Comparison of ENCODE assay signal across 8 mouse cellular contexts in the genomic region with DNA sequence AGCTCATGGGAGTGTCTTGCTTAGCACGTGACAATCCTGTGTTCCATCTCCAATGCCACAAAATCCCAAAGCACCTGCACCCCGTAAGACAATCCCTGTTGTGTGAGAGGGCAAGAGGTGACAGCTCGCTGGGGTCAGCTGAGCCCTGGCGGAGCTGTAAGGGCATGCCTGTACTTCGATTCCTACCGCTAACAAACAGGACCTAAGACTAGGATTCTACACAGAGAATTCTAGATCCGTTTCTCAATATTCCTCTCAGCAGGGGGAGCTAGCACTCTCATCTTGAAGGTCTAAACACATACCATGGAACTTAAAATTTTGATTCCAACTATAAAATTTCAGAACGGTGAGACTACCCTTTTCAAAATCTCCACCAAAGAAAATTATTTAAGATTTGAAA. TPM values are rescaled to one million over a fixed set of nuclear protein-coding genes. Genes with fewer than 3 reads are reported as not detected.
DNase-seq lines count a peak whose midpoint lies in the region; ATAC-seq and TF ChIP-seq lines count a peak whose summit lies in the region.

No protein-coding gene starts in this region.

- DNase-seq in forebrain, embryonic 14.5 days (ENCODE audit: low spot score), result peak; percentile 87
- no peak for DNase-seq in forebrain, embryonic 11.5 days (ENCODE audit: low spot score)
- DNase-seq in liver, postnatal 0 days, result no peak
- no peak for DNase-seq in liver, embryonic 11.5 days (ENCODE audit: low spot score)
- peak; percentile 88 for DNase-seq in embryo, embryonic 10.5 days (ENCODE audit: low spot score)
- DNase-seq in lung, postnatal 0 days (ENCODE audit: low spot score), result peak; percentile 88
- no peak for DNase-seq in cerebellum, adult 8-10 months

- H3K4me3 ChIP-seq in forebrain, embryonic 14.5 days (ENCODE audit: low read depth, low read length), result no peak overlapping the region
- no peak overlapping the region for H3K4me3 ChIP-seq in forebrain, embryonic 11.5 days (ENCODE audit: low read depth, low read length)
- H3K4me3 ChIP-seq in liver, postnatal 0 days (ENCODE audit: low read depth, low read length), result no peak overlapping the region
- no peak overlapping the region for H3K4me3 ChIP-seq in liver, embryonic 11.5 days (ENCODE audit: low read depth, low read length)
- H3K4me3 ChIP-seq in lung, postnatal 0 days (ENCODE audit: low read depth, low read length), result no peak overlapping the region
- no peak overlapping the region for H3K4me3 ChIP-seq in liver, embryonic 12.5 days

- H3K4me2 ChIP-seq in forebrain, embryonic 14.5 days (ENCODE audit: low read length), result no peak overlapping the region
- no peak overlapping the region for H3K4me2 ChIP-seq in forebrain, embryonic 11.5 days (ENCODE audit: low read depth, low read length, severe bottlenecking)
- H3K4me2 ChIP-seq in liver, postnatal 0 days (ENCODE audit: low read depth, low read length), result no peak overlapping the region
- no peak overlapping the region for H3K4me2 ChIP-seq in liver, embryonic 11.5 days
- H3K4me2 ChIP-seq in lung, postnatal 0 days (replicated peaks; ENCODE audit: low read depth, low read length), result peak overlapping the region; percentile 29
- H3K4me2 ChIP-seq in liver, embryonic 12.5 days, result no peak overlapping the region

- no peaks in the 10 kb centered on the region for H3K4me1 ChIP-seq in forebrain, embryonic 14.5 days (ENCODE audit: control insufficient read depth, insufficient read depth, low read length)
- no peaks in the 10 kb centered on the region for H3K4me1 ChIP-seq in forebrain, embryonic 11.5 days (replicated peaks; ENCODE audit: control insufficient read depth, insufficient read depth, low read length)
- H3K4me1 ChIP-seq in liver, postnatal 0 days (ENCODE audit: insufficient read depth), result no peaks in the 10 kb centered on the region
- H3K4me1 ChIP-seq in liver, embryonic 11.5 days (replicated peaks; ENCODE audit: control insufficient read depth, insufficient read depth, low read length), result peaks cover 4% of the 10 kb centered on the region; the same call in 1 of the 2 replicates
- 0 out of 2 replicates have a peak, but pooled peaks cover 3% of the 10 kb centered on the region for H3K4me1 ChIP-seq in lung, postnatal 0 days (ENCODE audit: insufficient read depth, low read depth, low read length)
- H3K4me1 ChIP-seq in liver, embryonic 12.5 days, result no peaks in the 10 kb centered on the region

- ATAC-seq in forebrain, embryonic 14.5 days, result no peak
- no peak for ATAC-seq in forebrain, embryonic 11.5 days (replicated peaks; ENCODE audit: low FRiP score)
- no peak for ATAC-seq in liver, postnatal 0 days
- no peak for ATAC-seq in liver, embryonic 11.5 days (replicated peaks; ENCODE audit: low FRiP score)
- ATAC-seq in lung, postnatal 0 days, result peak; percentile 60
- no peak for ATAC-seq in liver, embryonic 12.5 days

- H3K9me3 ChIP-seq in forebrain, embryonic 14.5 days (replicated peaks; ENCODE audit: control insufficient read depth, low read length), result no peaks in the 10 kb centered on the region
- H3K9me3 ChIP-seq in forebrain, embryonic 11.5 days (ENCODE audit: control insufficient read depth, low read length), result no peaks in the 10 kb centered on the region
- H3K9me3 ChIP-seq in liver, postnatal 0 days (ENCODE audit: low read length), result no peaks in the 10 kb centered on the region
- H3K9me3 ChIP-seq in liver, embryonic 11.5 days (ENCODE audit: control insufficient read depth, low read length), result no peaks in the 10 kb centered on the region
- H3K9me3 ChIP-seq in lung, postnatal 0 days (ENCODE audit: low read length), result no peaks in the 10 kb centered on the region
- H3K9me3 ChIP-seq in liver, embryonic 12.5 days (replicated peaks), result no peaks in the 10 kb centered on the region

- WGBS in forebrain, embryonic 14.5 days, result 33% methylated on average over 8 of the region's 8 CpGs
- 33% methylated on average over 8 of the region's 8 CpGs for WGBS in forebrain, embryonic 11.5 days
- WGBS in liver, postnatal 0 days (ENCODE audit: insufficient replicate concordance), result 52% methylated on average over 8 of the region's 8 CpGs
- 55% methylated on average over 8 of the region's 8 CpGs for WGBS in liver, embryonic 11.5 days
- WGBS in lung, postnatal 0 days, result 18% methylated on average over 8 of the region's 8 CpGs
- WGBS in liver, embryonic 12.5 days (ENCODE audit: insufficient replicate concordance), result 59% methylated on average over 8 of the region's 8 CpGs

- TF ChIP-seq EP300 in liver, postnatal 0 days (IDR thresholded peaks at IDR 0.05; ENCODE audit: low read depth), result no peak
- peak; percentile 26; the same call in 1 of the 2 replicates for TF ChIP-seq EP300 in lung, postnatal 0 days (IDR thresholded peaks at IDR 0.05)

- H3K36me3 ChIP-seq in forebrain, embryonic 14.5 days (ENCODE audit: control insufficient read depth, insufficient read depth, low read length), result no peaks in the 10 kb centered on the region
- H3K36me3 ChIP-seq in forebrain, embryonic 11.5 days (ENCODE audit: control insufficient read depth, insufficient read depth, low read length), result no peaks in the 10 kb centered on the region
- peaks cover 7% of the 10 kb centered on the region for H3K36me3 ChIP-seq in liver, postnatal 0 days (replicated peaks; ENCODE audit: insufficient read depth, low read length)
- H3K36me3 ChIP-seq in liver, embryonic 11.5 days (ENCODE audit: control insufficient read depth, insufficient read depth, low read length), result no peaks in the 10 kb centered on the region
- no peaks in the 10 kb centered on the region for H3K36me3 ChIP-seq in lung, postnatal 0 days (ENCODE audit: insufficient read depth, low read length)
- no peaks in the 10 kb centered on the region for H3K36me3 ChIP-seq in liver, embryonic 12.5 days

- peaks cover 67% of the 10 kb centered on the region for H3K27me3 ChIP-seq in forebrain, embryonic 14.5 days (replicated peaks; ENCODE audit: control insufficient read depth, insufficient read depth, low read length)
- H3K27me3 ChIP-seq in forebrain, embryonic 11.5 days (ENCODE audit: control insufficient read depth, insufficient read depth, low read length), result peaks cover 44% of the 10 kb centered on the region
- peaks cover 28% of the 10 kb centered on the region for H3K27me3 ChIP-seq in liver, postnatal 0 days (ENCODE audit: insufficient read depth, low read length)
- H3K27me3 ChIP-seq in liver, embryonic 11.5 days (replicated peaks; ENCODE audit: control insufficient read depth, insufficient read depth, low read length), result peaks cover 33% of the 10 kb centered on the region
- H3K27me3 ChIP-seq in lung, postnatal 0 days (replicated peaks; ENCODE audit: insufficient read depth, low read length), result peaks cover 6% of the 10 kb centered on the region; the same call in 1 of the 2 replicates
- peaks cover 39% of the 10 kb centered on the region for H3K27me3 ChIP-seq in liver, embryonic 12.5 days (replicated peaks)

- H3K27ac ChIP-seq in forebrain, embryonic 14.5 days (ENCODE audit: low read depth, low read length), result no peak overlapping the region
- H3K27ac ChIP-seq in forebrain, embryonic 11.5 days (ENCODE audit: low read depth, low read length), result no peak overlapping the region
- H3K27ac ChIP-seq in liver, postnatal 0 days (ENCODE audit: low read depth), result no peak overlapping the region
- no peak overlapping the region for H3K27ac ChIP-seq in liver, embryonic 11.5 days (ENCODE audit: low read depth, low read length)
- no peak overlapping the region for H3K27ac ChIP-seq in lung, postnatal 0 days (ENCODE audit: low read length)
- no peak overlapping the region for H3K27ac ChIP-seq in liver, embryonic 12.5 days

- no peak overlapping the region for H3K9ac ChIP-seq in forebrain, embryonic 14.5 days (ENCODE audit: low read length)
- H3K9ac ChIP-seq in forebrain, embryonic 11.5 days (ENCODE audit: low read length), result no peak overlapping the region
- no peak overlapping the region for H3K9ac ChIP-seq in liver, postnatal 0 days (replicated peaks)
- H3K9ac ChIP-seq in liver, embryonic 11.5 days (ENCODE audit: low read depth, low read length), result no peak overlapping the region
- no peak overlapping the region for H3K9ac ChIP-seq in lung, postnatal 0 days (replicated peaks; ENCODE audit: low read depth)
- no peak overlapping the region for H3K9ac ChIP-seq in liver, embryonic 12.5 days

- peak; percentile 60 for TF ChIP-seq CTCF in liver, postnatal 0 days (IDR thresholded peaks at IDR 0.05; ENCODE audit: low read depth)
- peak; percentile 72 for TF ChIP-seq CTCF in lung, postnatal 0 days (IDR thresholded peaks at IDR 0.05)

RNA-seq across cellular contexts. Expression of a gene that starts 9.7 kb away (rescaled TPM):
- 5.7 and 7.3 TPM in 2 replicates for polyA plus RNA-seq in forebrain, embryonic 14.5 days (2014; fragmentation: Nextera tagmentation; extraction: Ambion mirVana)
- polyA plus RNA-seq in forebrain, embryonic 11.5 days (2014; fragmentation: Nextera tagmentation; extraction: Ambion mirVana), result 6.1 and 7.7 TPM in 2 replicates
- 25.1 and 25.3 TPM in 2 replicates for polyA plus RNA-seq in liver, postnatal 0 days (2015; fragmentation: Nextera tagmentation; extraction: Ambion mirVana)
- polyA plus RNA-seq in liver, embryonic 11.5 days (2014; fragmentation: Nextera tagmentation; extraction: Ambion mirVana), result 33.9 and 35.5 TPM in 2 replicates
- 78.5 and 82.9 TPM in 2 replicates for polyA plus RNA-seq in lung, postnatal 0 days (2015; fragmentation: Nextera tagmentation; extraction: Ambion mirVana)
- 22.2 and 22.6 TPM in 2 replicates for polyA plus RNA-seq in liver, embryonic 12.5 days (2016; fragmentation: Nextera tagmentation; extraction: Ambion mirVana)

Comparison
In these comparisons a context has a peak if more than half of its experiments do, and no peak if none do; other contexts are left out.
1. DNase-seq: peak in forebrain, embryonic 14.5 days (single experiment), embryo, embryonic 10.5 days (single experiment) and lung, postnatal 0 days (single experiment); none in forebrain, embryonic 11.5 days (single experiment), liver, postnatal 0 days (single experiment), liver, embryonic 11.5 days (single experiment) and cerebellum, adult 8-10 months (single experiment).